Mouse (Mus musculus): Measurements from ENCODE around the gene Ankrd36. TPM values are rescaled to one million over a fixed set of nuclear protein-coding genes. Genes with fewer than 3 reads are reported as not detected.

Ankrd36 gene
- total and polyA plus RNA-seq, 2 experiments from 2014 or later: 0.11 TPM; not detected in 1

- Histone ChIP-seq H3K4me3 (ENCODE audit: low read depth, low read length) (no peak overlapping the region), H3K4me1 (ENCODE audit: insufficient read depth, low read length) (peaks cover 7% of the 10 kb centered on the region; the same call in 1 of the 2 replicates), H3K4me2 (ENCODE audit: low read depth, low read length, poor library complexity, severe bottlenecking) (no peak overlapping the region), H3K27ac (ENCODE audit: low read depth, low read length) (no peak overlapping the region), H3K36me3 (ENCODE audit: insufficient read depth, low read length) (peaks cover 36% of the 10 kb centered on the region), H3K9ac (replicated peaks; ENCODE audit: low read length, poor library complexity, severe bottlenecking) (no peak overlapping the region), H3K9me3 (ENCODE audit: low read length) (no peaks in the 10 kb centered on the region), H3K27me3 (ENCODE audit: insufficient read depth, low read length) (no peaks in the 10 kb centered on the region)
- no peak for DNase-seq (ENCODE audit: low spot score)
- TF ChIP-seq CTCF (IDR thresholded peaks at IDR 0.05): no peak
- no peak for ATAC-seq (ENCODE audit: low FRiP score)
- 89% methylated on average over 4 of the region's 4 CpGs for WGBS
Observed at GRCm38 (mm10) chr11:5525418-5525817, 44.1 kb upstream of the Ankrd36 start.

GRCm38 (mm10) chr11:5526573-5527439 is 42.7 kb upstream of the Ankrd36 start:
- Histone ChIP-seq H3K4me2 (ENCODE audit: low read depth, low read length, poor library complexity, severe bottlenecking) (no peak overlapping the region), H3K27me3 (ENCODE audit: insufficient read depth, low read length) (no peaks in the 10 kb centered on the region), H3K4me1 (ENCODE audit: insufficient read depth, low read length) (peaks cover 7% of the 10 kb centered on the region; the same call in 1 of the 2 replicates), H3K27ac (ENCODE audit: low read depth, low read length) (no peak overlapping the region), H3K9me3 (ENCODE audit: low read length) (no peaks in the 10 kb centered on the region), H3K36me3 (ENCODE audit: insufficient read depth, low read length) (peaks cover 47% of the 10 kb centered on the region), H3K9ac (replicated peaks; ENCODE audit: low read length, poor library complexity, severe bottlenecking) (no peak overlapping the region), H3K4me3 (ENCODE audit: low read depth, low read length) (no peak overlapping the region)
- TF ChIP-seq CTCF (IDR thresholded peaks at IDR 0.05): no peak
- WGBS: 92% methylated on average over 7 of the region's 7 CpGs
- ATAC-seq (ENCODE audit: low FRiP score) (no peak), DNase-seq (ENCODE audit: low spot score) (no peak)

GRCm38 (mm10) chr11:5527865-5528523 is 41.5 kb upstream of the Ankrd36 start:
- Histone ChIP-seq H3K4me1 (ENCODE audit: insufficient read depth, low read length) (peaks cover 5% of the 10 kb centered on the region; the same call in 1 of the 2 replicates), H3K4me3 (ENCODE audit: low read depth, low read length) (no peak overlapping the region), H3K36me3 (ENCODE audit: insufficient read depth, low read length) (peaks cover 55% of the 10 kb centered on the region), H3K9me3 (ENCODE audit: low read length) (no peaks in the 10 kb centered on the region), H3K9ac (replicated peaks; ENCODE audit: low read length, poor library complexity, severe bottlenecking) (no peak overlapping the region), H3K4me2 (ENCODE audit: low read depth, low read length, poor library complexity, severe bottlenecking) (no peak overlapping the region), H3K27me3 (ENCODE audit: insufficient read depth, low read length) (no peaks in the 10 kb centered on the region), H3K27ac (ENCODE audit: low read depth, low read length) (no peak overlapping the region)
- DNase-seq (ENCODE audit: low spot score) (no peak), ATAC-seq (ENCODE audit: low FRiP score) (no peak)
- no peak for TF ChIP-seq CTCF (IDR thresholded peaks at IDR 0.05)
- 82% methylated on average over 5 of the region's 5 CpGs for WGBS

DNA sequence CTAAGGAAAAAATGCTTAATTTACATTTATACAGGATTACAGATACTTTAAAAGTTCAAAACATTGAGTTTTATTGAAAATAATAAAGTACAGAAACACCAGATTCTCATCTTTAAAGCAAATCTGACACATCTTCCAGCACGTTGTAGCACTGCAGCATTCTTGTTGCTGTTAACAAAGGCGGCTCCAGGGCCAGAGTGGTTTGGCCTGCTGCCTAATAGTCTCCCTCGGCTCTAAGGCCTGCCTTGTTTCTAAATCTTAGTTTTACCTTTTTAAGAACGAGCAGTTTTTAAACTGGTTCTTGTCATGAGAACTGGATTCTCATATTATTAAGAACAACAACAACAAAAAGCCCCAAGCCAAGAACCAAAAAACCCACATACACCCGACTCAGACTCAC is 40.6 kb upstream of the Ankrd36 start:
- no peaks in the 10 kb centered on the region for H3K9me3 ChIP-seq (ENCODE audit: low read length)
- no peaks in the 10 kb centered on the region for H3K27me3 ChIP-seq (ENCODE audit: insufficient read depth, low read length)
- no peak overlapping the region for H3K4me2 ChIP-seq (ENCODE audit: low read depth, low read length, poor library complexity, severe bottlenecking)
- no peak overlapping the region for H3K9ac ChIP-seq (replicated peaks; ENCODE audit: low read length, poor library complexity, severe bottlenecking)
- DNase-seq (ENCODE audit: low spot score): no peak
- TF ChIP-seq CTCF (IDR thresholded peaks at IDR 0.05): no peak
- no peak for ATAC-seq (ENCODE audit: low FRiP score)
- WGBS: 64% methylated on average over 5 of the region's 5 CpGs
- no peak overlapping the region for H3K4me3 ChIP-seq (ENCODE audit: low read depth, low read length)
- no peak overlapping the region for H3K27ac ChIP-seq (ENCODE audit: low read depth, low read length)
- H3K4me1 ChIP-seq (ENCODE audit: insufficient read depth, low read length): no peaks in the 10 kb centered on the region
- H3K36me3 ChIP-seq (ENCODE audit: insufficient read depth, low read length): peaks cover 55% of the 10 kb centered on the region

DNA sequence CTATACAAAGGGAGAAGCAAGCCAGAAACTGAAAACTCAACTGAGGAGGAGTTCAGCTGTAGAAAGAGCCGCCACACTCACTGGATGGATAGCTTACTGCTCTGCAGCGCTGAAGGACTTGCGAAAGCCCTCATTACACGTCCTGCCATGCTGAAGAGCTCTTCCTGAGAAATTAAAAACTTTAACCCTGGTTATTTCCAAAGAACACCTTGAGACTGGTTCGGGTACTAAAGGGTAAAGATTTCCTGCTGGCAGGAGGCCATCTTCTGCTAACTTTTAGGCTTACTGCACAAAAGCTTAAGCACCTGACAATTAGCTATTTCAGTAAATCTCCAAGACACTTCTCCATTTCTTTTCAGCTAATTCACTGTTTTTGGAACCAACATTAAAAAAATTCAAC is 39.3 kb upstream of the Ankrd36 start:
- no peak overlapping the region for H3K4me3 ChIP-seq (ENCODE audit: low read depth, low read length)
- no peaks in the 10 kb centered on the region for H3K9me3 ChIP-seq (ENCODE audit: low read length)
- DNase-seq (ENCODE audit: low spot score) (no peak), ATAC-seq (ENCODE audit: low FRiP score) (no peak)
- H3K4me2 ChIP-seq (ENCODE audit: low read depth, low read length, poor library complexity, severe bottlenecking): no peak overlapping the region
- WGBS: 85% methylated on average over 5 of the region's 5 CpGs
- H3K36me3 ChIP-seq (ENCODE audit: insufficient read depth, low read length): peaks cover 52% of the 10 kb centered on the region
- H3K27ac ChIP-seq (ENCODE audit: low read depth, low read length): no peak overlapping the region
- no peak overlapping the region for H3K9ac ChIP-seq (replicated peaks; ENCODE audit: low read length, poor library complexity, severe bottlenecking)
- TF ChIP-seq CTCF (IDR thresholded peaks at IDR 0.05): no peak
- H3K27me3 ChIP-seq (ENCODE audit: insufficient read depth, low read length): no peaks in the 10 kb centered on the region
- H3K4me1 ChIP-seq (ENCODE audit: insufficient read depth, low read length): no peaks in the 10 kb centered on the region

- Histone ChIP-seq H3K9me3 (ENCODE audit: low read length) (no peaks in the 10 kb centered on the region), H3K27me3 (ENCODE audit: insufficient read depth, low read length) (no peaks in the 10 kb centered on the region), H3K4me1 (ENCODE audit: insufficient read depth, low read length) (no peaks in the 10 kb centered on the region), H3K9ac (replicated peaks; ENCODE audit: low read length, poor library complexity, severe bottlenecking) (no peak overlapping the region), H3K4me3 (ENCODE audit: low read depth, low read length) (no peak overlapping the region), H3K4me2 (ENCODE audit: low read depth, low read length, poor library complexity, severe bottlenecking) (no peak overlapping the region), H3K36me3 (ENCODE audit: insufficient read depth, low read length) (peaks cover 48% of the 10 kb centered on the region), H3K27ac (ENCODE audit: low read depth, low read length) (no peak overlapping the region)
- DNase-seq (ENCODE audit: low spot score): no peak
- WGBS: 68% methylated on average over 6 of the region's 6 CpGs
- TF ChIP-seq CTCF (IDR thresholded peaks at IDR 0.05): no peak
- no peak for ATAC-seq (ENCODE audit: low FRiP score)
Observed at GRCm38 (mm10) chr11:5530717-5531116, 38.8 kb upstream of the Ankrd36 start.
